Mouse (Mus musculus) kidney, embryonic 16.5 days (tissue): ENCODE data around the gene Pitpnm2. TPM values are rescaled to one million over a fixed set of nuclear protein-coding genes. Genes with fewer than 3 reads are reported as not detected.

Experiments
- ATAC-seq: fragments of 200-750 bp; cut with Nextera tagmentation; 2 replicates; pipeline ENCODE4 v1.8.0; 2017; ENCODE audit warnings: moderate TSS enrichment; ENCODE audit not compliant: low FRiP score, low TSS enrichment
- H3K27ac ChIP-seq: fragments of 300-500 bp; sonication (generic); 2 replicates; pipeline ENCODE4 v1.5.1; 2014; ENCODE audit warnings: low read length
- H3K27me3 ChIP-seq: fragments of 300-500 bp; sonication (generic); 2 replicates; pipeline ENCODE4 v1.6.1; 2014; ENCODE audit warnings: low read length, control low read depth, mixed read lengths; ENCODE audit not compliant: insufficient read depth
- H3K36me3 ChIP-seq: fragments of 300-500 bp; sonication (generic); 2 replicates; pipeline ENCODE4 v1.6.1; 2014; ENCODE audit warnings: low read length, control low read depth, mixed read lengths; ENCODE audit not compliant: insufficient read depth
- H3K4me1 ChIP-seq: fragments of 300-500 bp; sonication (generic); 2 replicates; pipeline ENCODE4 v1.6.1; 2014; ENCODE audit warnings: low read length, control low read depth, mixed read lengths; ENCODE audit not compliant: insufficient read depth
- H3K4me2 ChIP-seq: fragments of 300-500 bp; sonication (generic); replicated peaks from 2 replicates; pipeline ENCODE4 v1.6.1; 2014; ENCODE audit warnings: low read depth, low read length
- H3K4me3 ChIP-seq: fragments of 300-500 bp; sonication (generic); 2 replicates; pipeline ENCODE4 v1.5.1; 2014; ENCODE audit warnings: mild to moderate bottlenecking, low read length
- H3K9ac ChIP-seq: fragments of 300-500 bp; sonication (generic); replicated peaks from 2 replicates; pipeline ENCODE4 v1.6.1; 2014; ENCODE audit warnings: low read length
- H3K9me3 ChIP-seq: fragments of 300-500 bp; sonication (generic); 2 replicates; pipeline ENCODE4 v1.6.1; 2016; ENCODE audit warnings: low read length, control low read depth
- WGBS: fragments of 180-500 bp; shearing (Covaris S2); extraction: QIAGEN DNeasy Blood & Tissue Kit; methylation state at CpG from one replicate; pipeline ENCODE4 v1.1.7; 2014; 5-methylcytosine and 5-hydroxymethylcytosine counted together
- polyA plus RNA-seq: library from polyadenylated mRNA; unstranded; fragments of >200 nt; fragmentation: Nextera tagmentation; extraction: Ambion mirVana; gene quantifications from 2 replicates; pipeline ENCODE4 v1.2.1, GENCODE M21; 2015

Pitpnm2 gene
- polyA plus RNA-seq, 1 experiment from 2014 or later: 4.1 TPM

DNA sequence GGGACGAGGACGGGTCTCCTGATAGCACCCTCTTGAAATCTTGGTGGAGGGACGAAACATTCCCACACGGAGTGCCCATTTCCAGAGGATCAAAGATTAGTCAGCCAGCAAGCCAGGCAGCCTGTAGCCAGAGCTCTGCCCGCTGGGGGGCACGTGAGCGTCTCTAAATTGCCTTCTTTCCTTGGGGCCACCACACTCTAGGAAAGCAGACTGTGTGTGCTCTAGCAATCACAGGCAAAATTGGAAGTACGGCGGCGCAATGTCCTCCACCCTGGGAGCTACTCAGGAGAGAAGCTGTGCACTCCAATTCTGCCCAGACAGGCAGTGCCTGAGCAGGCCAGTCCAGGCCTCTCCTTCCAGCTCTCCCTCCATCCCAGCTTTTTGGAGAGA is 63.1 kb downstream of the Pitpnm2 start:
- no peak overlapping the region for H3K27ac ChIP-seq
- no peaks in the 10 kb centered on the region for H3K27me3 ChIP-seq
- H3K4me1 ChIP-seq: peaks cover 16% of the 10 kb centered on the region
- no peak overlapping the region for H3K9ac ChIP-seq
- H3K36me3 ChIP-seq: no peaks in the 10 kb centered on the region
- H3K4me2 ChIP-seq: peak overlapping the region; percentile 36; the same call in 1 of the 2 replicates
- no peaks in the 10 kb centered on the region for H3K9me3 ChIP-seq
- 45% methylated on average over 10 of the region's 10 CpGs for WGBS
- ATAC-seq: 0 out of 2 replicates have a peak, but pooled peaks have one; percentile 46
- no peak overlapping the region for H3K4me3 ChIP-seq

- H3K4me3 ChIP-seq: no peak overlapping the region
- H3K36me3 ChIP-seq: no peaks in the 10 kb centered on the region
- H3K9me3 ChIP-seq: no peaks in the 10 kb centered on the region
- no peak overlapping the region for H3K9ac ChIP-seq
- no peaks in the 10 kb centered on the region for H3K27me3 ChIP-seq
- peaks cover 16% of the 10 kb centered on the region for H3K4me1 ChIP-seq
- 73% methylated on average over 15 of the region's 15 CpGs for WGBS
- no peak for ATAC-seq
- no peak overlapping the region for H3K4me2 ChIP-seq
- H3K27ac ChIP-seq: no peak overlapping the region
These were observed 63.7 kb downstream of the Pitpnm2 start for GRCm38 (mm10) chr5:124185706-124186464.

DNA sequence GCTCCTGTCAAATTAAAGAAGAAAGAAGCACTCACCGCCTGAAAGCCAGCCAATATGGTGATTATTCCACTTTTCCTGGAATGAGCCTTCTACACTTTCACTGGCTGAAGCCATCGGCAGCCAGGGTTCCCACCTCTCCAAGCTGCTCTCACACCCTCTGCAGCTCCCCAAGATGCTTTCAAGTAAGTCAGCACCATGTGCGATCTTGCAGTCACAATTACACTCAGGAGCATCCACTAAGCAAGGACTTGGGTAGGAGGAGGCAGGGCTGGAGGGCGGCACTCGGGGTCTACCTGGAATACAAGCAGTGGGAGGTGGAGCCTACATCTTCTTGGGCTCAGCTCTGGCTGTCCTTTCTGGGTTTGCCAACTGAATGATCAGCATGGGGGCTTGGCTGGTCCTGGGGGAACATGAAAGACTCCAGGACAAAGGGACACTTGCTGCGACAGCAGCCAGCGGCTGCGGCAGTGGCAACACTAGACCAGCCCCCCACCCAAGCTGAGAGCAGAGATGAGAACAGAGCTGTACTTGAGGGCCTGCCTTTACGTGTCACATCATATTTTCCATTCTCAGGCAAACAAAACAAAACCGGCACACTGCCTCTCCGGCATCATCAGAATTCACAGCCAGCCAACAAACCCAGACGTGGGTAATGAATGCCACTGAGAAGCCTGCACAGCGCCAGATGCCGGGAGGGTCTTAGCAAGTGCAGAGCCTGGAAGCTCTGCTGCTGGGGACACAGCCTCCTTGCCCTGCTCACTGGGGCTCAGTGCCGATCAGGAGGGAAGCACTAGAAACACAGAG is 64.5 kb downstream of the Pitpnm2 start:
- H3K4me3 ChIP-seq: no peak overlapping the region
- ATAC-seq: no peak

GRCm38 (mm10) chr5:124184191-124184590 is 65.4 kb downstream of the Pitpnm2 start:
- WGBS: 89% methylated on average over 3 of the region's 3 CpGs
- Histone ChIP-seq H3K4me3 (no peak overlapping the region), H3K4me1 (peaks cover 16% of the 10 kb centered on the region), H3K9me3 (no peaks in the 10 kb centered on the region), H3K4me2 (no peak overlapping the region), H3K36me3 (no peaks in the 10 kb centered on the region), H3K27me3 (no peaks in the 10 kb centered on the region), H3K27ac (no peak overlapping the region), H3K9ac (no peak overlapping the region)
- no peak for ATAC-seq

More for the DNA sequence above, 64.5 kb downstream of the Pitpnm2 start:
- WGBS: 44% methylated on average over 15 of the region's 15 CpGs
- Histone ChIP-seq H3K4me2 (no peak overlapping the region), H3K36me3 (no peaks in the 10 kb centered on the region), H3K27ac (no peak overlapping the region), H3K9ac (no peak overlapping the region), H3K27me3 (no peaks in the 10 kb centered on the region), H3K9me3 (no peaks in the 10 kb centered on the region), H3K4me1 (peaks cover 16% of the 10 kb centered on the region)

DNA sequence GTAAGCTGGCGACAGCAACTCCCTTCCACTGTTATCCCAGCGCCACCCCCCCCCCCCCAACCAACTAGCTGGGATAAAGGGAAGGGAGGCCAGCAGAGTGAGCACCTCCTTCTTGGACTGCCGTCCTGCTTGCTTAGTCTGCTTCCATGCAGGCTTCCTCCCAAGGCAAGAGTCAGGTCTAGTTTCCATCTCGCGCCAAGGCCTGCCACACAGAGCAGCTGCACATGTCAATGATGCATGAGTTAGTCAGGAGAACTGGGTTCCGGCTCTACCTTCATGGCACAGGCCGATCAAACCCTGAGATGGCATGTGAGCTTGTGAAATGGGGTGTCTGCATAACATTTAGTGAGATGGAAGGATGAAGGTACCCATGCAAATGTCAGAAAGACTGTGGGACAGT is 66.9 kb downstream of the Pitpnm2 start:
- H3K36me3 ChIP-seq: no peaks in the 10 kb centered on the region
- no peak for ATAC-seq
- peaks cover 12% of the 10 kb centered on the region for H3K4me1 ChIP-seq
- no peaks in the 10 kb centered on the region for H3K27me3 ChIP-seq
- whole genome bisulfite sequencing: 83% methylated on average over 7 of the region's 7 CpGs
- H3K27ac ChIP-seq: no peak overlapping the region
- H3K4me2 ChIP-seq: no peak overlapping the region
- no peaks in the 10 kb centered on the region for H3K9me3 ChIP-seq
- no peak overlapping the region for H3K9ac ChIP-seq
- H3K4me3 ChIP-seq: no peak overlapping the region

DNA sequence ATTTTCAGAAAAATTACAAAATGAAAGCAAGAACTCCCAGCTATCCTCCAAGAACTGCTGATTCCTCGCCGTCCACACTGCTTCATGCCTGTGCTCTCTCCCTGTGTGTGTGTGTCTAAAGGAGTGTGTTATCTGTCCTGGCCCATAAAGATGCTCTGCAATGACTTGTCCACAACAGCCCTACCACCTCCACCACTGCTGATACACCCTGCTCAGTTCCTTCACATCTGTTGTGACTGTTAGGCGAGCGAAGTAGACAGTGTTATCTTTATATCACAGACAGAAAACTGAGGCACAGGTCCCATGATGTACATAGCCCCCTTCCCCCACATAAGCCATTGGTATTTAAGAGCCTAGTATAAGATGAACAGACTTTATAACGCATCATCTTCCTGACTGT is 67.5 kb downstream of the Pitpnm2 start:
- no peak overlapping the region for H3K9ac ChIP-seq
- no peaks in the 10 kb centered on the region for H3K27me3 ChIP-seq
- 93% methylated on average over 5 of the region's 5 CpGs for WGBS
- H3K4me1 ChIP-seq: peaks cover 7% of the 10 kb centered on the region
- no peak overlapping the region for H3K27ac ChIP-seq
- H3K4me2 ChIP-seq: no peak overlapping the region
- no peak for ATAC-seq
- no peaks in the 10 kb centered on the region for H3K9me3 ChIP-seq
- no peak overlapping the region for H3K4me3 ChIP-seq
- no peaks in the 10 kb centered on the region for H3K36me3 ChIP-seq

DNA sequence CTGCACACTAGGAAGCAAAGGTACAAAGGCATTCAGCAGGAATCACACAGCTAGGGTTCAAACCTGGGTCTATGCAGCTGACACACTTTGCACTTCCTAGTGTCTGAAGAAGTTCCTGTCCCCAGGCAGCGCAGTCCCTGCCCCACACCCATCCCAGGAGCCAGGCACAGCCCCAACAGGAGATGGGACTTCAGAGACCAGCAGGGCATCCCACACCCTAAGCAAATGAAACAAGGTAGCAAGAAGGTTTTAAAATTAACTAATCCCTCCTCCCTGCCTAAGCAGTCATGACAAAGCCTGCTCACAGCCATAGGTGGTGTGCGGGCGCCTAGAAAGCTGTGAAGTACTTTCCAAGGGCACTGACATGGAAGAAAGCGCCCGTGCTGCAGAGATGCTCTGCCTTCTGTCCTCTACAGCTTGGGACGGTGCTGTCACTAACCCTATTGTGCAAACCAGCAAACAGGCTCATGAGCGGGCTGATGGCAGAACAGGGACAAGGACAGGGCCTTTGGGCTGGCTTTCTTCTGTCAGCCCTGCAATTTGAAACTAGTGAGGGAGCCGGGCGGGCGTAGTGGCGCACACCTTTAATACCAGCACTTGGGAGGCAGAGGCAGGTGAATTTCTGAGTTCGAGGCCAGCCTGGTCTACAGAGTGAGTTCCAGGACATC is 68.9 kb downstream of the Pitpnm2 start:
- no peaks in the 10 kb centered on the region for H3K36me3 ChIP-seq
- H3K4me1 ChIP-seq: peaks cover 11% of the 10 kb centered on the region; the same call in 1 of the 2 replicates
- ATAC-seq: no peak
- H3K9me3 ChIP-seq: no peaks in the 10 kb centered on the region
- no peak overlapping the region for H3K27ac ChIP-seq
- WGBS: 77% methylated on average over 12 of the region's 12 CpGs
- H3K4me3 ChIP-seq: no peak overlapping the region
- H3K4me2 ChIP-seq: no peak overlapping the region
- no peaks in the 10 kb centered on the region for H3K27me3 ChIP-seq
- H3K9ac ChIP-seq: no peak overlapping the region

DNA sequence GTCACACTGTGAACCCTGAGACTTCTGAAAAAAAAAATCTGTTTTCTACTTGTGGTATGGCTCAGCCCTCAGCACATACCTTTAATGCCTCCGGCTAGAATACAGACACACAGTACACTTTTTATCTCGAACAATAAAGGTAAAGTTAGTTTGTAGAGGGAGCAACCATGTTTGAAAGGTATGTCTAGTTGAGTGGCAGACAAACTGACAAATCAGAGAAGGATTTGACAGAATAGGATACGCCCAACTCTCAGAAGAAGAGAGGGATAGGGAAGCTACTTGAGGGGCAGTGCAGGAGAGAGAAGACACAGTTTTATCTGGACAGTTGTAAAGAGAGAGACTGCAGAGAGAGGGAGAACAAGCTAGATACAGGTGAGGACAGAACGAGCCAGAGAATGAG is 70.1 kb downstream of the Pitpnm2 start:
- Histone ChIP-seq H3K9me3 (no peaks in the 10 kb centered on the region), H3K4me3 (no peak overlapping the region), H3K9ac (no peak overlapping the region), H3K27me3 (no peaks in the 10 kb centered on the region), H3K4me2 (no peak overlapping the region), H3K4me1 (peaks cover 16% of the 10 kb centered on the region), H3K27ac (no peak overlapping the region), H3K36me3 (no peaks in the 10 kb centered on the region)
- ATAC-seq: no peak
- 93% methylated on average over 4 of the region's 4 CpGs for WGBS

- H3K4me3 ChIP-seq: no peak overlapping the region
- no peak overlapping the region for H3K4me2 ChIP-seq
- H3K27me3 ChIP-seq: no peaks in the 10 kb centered on the region
- no peak overlapping the region for H3K9ac ChIP-seq
- H3K4me1 ChIP-seq: peaks cover 31% of the 10 kb centered on the region
- 28% methylated on average over 7 of the region's 7 CpGs for WGBS
- no peaks in the 10 kb centered on the region for H3K36me3 ChIP-seq
- no peaks in the 10 kb centered on the region for H3K9me3 ChIP-seq
- no peak overlapping the region for H3K27ac ChIP-seq
- ATAC-seq: peak; percentile 29; the same call in 1 of the 2 replicates
These were observed 72.8 kb downstream of the Pitpnm2 start for GRCm38 (mm10) chr5:124176726-124177132.
